Mouse (Mus musculus) c-Kit-positive CD71-negative TER-119-negative erythroid progenitor cells, embryonic 14.5 days (primary cell): ENCODE data around the gene Tsfm.
A peak's percentile ranks its signal among the peaks of the same experiment; 100 is the strongest.

Experiments used
- DNase-seq: peaks from one replicate; pipeline ENCODE4 v3.0.0-alpha.2; 2013; ENCODE audit warnings: low read depth

The Tsfm gene

GRCm38 (mm10) chr10:126987183-126988118 is 43.2 kb downstream of the Tsfm start:
- no peak for DNase-seq

DNA sequence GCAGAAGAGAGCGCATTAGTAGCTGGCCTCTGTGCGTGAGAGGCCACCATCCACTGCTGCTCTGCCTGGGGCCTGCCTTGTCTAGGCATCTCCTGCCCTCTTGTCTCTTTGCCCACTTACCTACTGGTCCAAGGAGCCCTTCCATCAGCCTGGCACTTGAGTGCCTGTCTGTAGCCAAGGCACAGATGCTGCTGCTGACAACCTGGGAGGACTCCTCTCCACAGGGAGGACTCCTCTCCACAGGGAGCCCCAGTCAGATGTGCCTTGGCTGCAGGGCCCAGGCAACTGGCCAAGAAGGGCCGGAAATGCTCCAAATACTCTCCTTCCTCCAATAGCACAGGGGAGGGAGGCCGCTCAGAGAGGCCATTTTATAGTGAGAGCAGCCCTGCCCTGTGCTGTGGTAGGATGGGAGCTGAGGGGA is 44.1 kb downstream of the Tsfm start:
- no peak for DNase-seq

DNA sequence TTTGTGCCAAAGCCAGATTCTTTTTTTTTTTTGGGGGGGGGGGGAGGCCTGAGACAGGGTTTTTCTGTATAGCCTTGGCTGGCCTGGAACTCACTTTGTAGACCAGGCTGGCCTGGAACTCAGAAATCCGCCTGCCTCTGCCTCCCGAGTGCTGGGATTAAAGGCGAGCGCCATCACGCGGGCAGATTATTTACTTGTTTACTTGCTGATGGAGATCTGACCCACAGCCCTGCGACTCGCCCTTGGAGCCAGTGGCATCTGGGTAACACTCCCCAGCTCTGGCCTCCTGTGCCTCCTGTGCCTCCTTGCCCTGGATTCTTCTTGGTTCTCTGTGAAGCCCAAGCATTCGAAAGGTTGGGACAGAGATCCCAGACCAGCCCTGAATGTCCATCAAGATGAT is 45.1 kb downstream of the Tsfm start:
- DNase-seq, result no peak

GRCm38 (mm10) chr10:126985127-126985526 is 45.5 kb downstream of the Tsfm start:
- DNase-seq, result no peak

DNA sequence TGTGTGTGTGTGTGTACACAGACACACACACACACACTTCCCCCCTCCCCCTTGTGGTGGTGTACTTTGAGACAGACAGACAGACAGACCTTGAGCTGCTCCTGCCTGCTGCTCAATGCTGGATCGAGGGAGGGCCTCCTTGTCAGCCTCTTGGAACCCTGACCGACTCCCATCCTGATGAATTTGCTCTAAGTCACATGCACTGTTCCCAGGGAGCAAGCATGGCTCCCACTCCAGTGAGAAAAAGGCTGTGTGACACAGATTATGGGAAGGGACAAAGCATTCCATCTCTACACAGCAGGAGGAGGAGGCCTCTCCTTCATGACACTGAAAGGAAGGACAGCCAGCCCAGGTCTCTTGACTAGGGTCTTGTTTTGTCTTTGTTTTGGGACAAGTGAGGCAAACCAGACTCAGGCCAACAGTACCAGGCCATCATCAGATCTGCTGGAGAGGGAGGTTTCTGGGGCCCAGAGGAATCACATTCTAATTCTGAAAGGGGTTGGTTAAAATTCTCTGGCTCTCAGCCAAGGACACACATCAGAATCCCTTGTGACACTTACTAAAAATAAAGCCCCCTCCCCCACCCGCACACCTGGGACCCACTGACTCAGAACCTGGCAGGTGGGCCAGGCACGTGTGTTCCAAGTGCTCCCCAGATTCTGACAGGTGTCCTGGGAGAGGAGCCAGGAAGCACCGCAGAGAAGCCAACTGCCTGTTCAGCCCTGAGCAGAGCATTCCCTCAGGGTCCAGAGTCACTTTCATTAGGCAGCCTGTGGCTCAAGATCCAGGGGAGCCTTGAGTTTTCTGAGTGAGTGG is 46.2 kb downstream of the Tsfm start:
- no peak for DNase-seq

DNA sequence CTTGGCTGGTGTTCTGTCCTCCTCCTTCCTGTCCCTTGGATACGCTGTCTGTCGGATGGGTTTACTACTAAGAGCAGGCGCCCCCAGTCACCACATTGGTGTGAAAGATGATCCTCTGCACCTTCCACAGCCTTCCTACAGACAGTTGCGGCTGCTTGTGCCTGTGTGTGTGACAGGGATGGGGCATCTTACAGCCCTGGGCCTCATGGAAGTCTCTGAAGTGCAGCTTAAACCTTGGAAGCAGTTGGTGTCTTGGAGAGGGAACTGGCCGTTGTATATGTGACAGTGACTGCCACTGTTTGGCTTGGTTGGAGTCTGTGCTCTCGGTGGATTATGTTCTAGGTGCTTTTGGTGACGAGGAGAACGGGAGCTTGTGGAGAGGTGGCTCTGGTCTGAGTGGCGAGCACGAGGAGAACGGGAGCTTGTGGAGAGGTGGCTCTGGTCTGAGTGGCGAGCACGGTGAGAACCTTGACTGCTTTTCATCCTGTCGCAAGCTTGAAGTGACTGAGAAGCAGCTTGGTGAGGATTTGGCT is 47.4 kb downstream of the Tsfm start:
- no peak for DNase-seq

DNA sequence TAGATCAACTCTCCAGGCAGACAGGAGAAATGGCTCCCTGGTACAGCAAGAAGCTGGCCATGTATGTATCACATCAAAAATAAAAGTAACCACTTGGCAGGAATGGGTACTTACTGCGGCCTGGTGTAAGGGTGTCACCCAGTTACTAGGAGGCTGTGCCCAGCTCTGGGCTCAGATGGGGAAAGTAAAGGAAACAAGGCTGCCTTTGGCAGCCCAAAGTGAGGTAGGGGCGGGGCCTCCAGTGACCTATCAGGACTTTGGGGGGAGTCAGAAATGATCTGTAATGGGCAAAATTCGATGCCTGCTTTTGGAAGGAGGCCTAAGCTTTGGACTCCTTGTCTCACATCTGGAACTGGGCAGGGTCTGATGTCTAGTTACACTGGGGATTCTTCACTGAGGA is 48.9 kb downstream of the Tsfm start:
- no peak for DNase-seq

DNA sequence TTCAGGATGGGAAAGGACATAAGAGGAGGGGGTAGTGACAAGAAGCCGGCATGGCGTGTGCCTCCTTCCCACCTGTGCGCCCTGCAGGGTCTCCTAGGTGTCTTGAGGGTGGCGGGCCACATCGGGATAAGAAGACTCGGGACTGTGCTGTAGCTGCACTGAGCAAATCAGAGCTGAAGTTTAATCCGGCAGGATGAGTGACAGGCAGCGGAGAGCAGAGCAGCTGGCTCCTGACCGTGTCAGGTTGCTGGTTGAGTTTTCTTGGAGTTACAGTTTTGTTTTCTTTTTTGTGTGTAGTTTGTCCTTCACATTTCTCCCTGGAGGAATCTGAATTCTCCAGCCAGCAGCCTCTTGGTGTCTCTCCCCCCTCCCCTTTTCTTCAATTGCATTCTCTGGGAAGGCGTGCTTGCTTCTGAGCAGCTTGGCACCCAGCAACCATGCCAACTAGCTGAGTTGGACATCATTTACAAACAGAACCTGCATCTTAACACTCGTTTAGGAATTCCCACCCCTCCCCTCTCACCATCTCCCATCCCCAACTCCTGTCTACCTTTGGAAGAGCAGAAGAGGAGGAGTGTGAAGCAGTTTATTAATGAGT is 49.6 kb downstream of the Tsfm start:
- no peak for DNase-seq

GRCm38 (mm10) chr10:126980221-126980932 is 50.3 kb downstream of the Tsfm start:
- no peak for DNase-seq

GRCm38 (mm10) chr10:126979636-126980151 is 50.9 kb downstream of the Tsfm start:
- DNase-seq, result no peak

DNA sequence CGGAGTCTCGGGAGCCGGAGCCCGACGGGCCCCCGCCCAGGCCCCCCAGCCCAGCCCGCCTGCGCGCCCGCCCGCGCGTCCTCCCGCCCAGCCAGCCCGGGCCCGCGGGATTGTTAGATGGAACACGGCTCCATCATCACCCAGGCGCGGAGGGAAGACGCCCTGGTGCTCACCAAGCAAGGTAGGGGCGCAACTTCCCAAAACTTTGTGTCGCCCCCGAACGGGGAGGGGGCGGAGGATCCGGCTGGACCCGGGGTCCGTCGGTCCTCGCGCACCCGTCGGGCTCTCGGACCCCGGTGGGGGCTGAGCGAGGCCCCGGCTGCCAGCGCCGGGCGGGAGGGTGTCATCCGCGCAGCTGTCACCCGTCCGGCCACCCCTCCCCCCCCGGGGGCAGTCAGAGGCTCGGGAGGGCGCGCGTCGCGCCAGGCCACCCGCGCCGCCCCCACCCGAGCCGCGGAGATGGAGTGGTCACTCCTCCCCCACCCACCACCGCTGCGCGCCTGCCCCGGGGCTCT is 51.5 kb downstream of the Tsfm start:
- DNase-seq, result no peak

DNA sequence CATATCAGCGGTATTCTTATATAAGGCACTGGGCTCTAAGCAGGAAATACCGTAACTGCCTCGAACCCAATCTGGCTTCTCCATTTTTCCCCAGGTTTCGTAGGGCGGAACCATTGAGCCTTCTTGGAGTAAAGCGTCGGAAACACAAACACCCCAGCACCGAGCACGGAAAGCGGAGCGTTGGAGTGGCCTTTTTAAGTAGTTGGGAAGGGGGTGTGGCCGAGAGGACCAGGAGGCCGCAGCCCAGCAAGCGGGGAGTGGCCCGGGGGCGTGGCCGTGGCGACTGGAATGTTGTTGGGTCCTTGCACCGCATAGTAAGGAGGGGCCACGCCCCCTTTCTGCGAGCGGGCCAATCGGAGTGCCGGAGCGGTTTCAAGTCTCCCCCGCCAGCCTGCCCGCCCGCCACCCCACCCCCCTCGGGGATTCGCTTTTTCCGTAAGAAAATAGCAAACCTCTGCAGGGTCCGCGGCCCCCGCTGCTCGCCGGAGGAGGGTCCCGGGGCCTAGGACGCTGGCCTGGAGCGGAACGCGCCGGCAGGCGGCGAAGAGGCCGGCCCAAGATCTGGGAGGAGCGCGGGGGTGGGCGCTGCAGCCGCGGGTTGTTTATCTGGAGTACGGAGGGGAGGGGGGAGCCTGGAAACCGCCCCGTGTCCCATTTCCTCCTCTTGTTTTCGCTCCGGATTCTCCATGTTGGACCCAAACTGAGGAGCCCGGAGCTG is 52.2 kb downstream of the Tsfm start, which contains the start of gene Ctdsp2:
Ctdsp2 (plus strand) TSS at position 441 of the 718 bp plus-strand sequence.
- peak; percentile 99 for DNase-seq

- no peak for DNase-seq
These were observed 53.6 kb downstream of the Tsfm start for GRCm38 (mm10) chr10:126977076-126977475.

GRCm38 (mm10) chr10:126975706-126976105 is 54.9 kb downstream of the Tsfm start:
- no peak for DNase-seq

DNA sequence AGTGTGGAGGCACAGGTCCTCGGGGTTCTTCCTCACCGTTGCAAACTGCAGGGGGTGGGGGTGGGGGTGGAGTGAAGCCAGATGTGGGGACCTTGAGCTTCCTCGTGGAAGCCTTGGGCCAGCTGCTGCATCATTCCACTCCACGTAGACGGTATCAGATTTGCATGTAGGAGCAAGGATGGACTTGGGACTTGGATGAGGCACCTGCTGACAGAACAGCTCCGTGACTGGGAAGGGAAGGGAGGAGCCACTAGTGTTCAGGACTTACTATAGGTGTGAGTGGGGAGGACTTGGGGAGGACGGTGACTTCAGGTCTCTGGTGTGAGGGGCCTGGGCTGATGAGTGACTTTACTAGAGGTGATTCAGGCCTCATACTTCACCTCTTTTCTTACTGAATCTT is 57.7 kb downstream of the Tsfm start:
- no peak for DNase-seq

- DNase-seq, result no peak
These were observed 58.5 kb downstream of the Tsfm start for GRCm38 (mm10) chr10:126972051-126972725.

DNA sequence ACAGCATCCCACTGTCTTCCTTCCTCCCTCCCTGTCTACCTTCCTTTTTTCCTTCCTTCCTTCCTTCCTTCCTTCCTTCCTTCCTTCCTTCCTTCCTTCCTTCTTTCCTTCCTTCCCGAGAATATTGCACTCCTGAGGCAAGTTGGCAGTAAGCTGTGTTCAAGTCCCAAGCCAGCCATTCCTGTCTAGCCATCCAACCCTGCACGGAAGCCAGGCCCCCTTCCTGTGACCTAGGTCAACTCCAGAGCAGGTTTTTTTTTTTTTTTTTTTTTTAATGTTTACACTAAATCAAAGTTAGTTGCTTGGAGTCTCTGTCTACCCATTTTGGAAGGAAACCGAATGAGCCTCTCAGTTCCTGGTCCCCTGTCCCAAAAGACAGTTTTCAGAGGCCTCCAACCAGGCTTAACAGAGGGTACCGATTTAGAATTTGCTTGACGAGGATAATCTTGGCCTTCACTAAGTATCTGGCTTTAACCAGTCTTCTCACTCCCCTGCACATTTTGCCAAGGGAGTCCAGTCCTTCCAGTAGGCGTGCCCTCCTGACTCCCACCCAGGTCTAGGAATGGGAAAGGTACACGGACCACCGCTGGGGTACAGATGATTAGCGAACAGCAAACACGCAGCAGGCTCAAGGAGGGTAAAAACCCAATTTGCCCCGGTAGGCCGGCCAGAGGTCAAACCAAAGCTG is 59.1 kb downstream of the Tsfm start:
- DNase-seq, result no peak

GRCm38 (mm10) chr10:126963821-126964220 is 66.8 kb downstream of the Tsfm start:
- no peak for DNase-seq

DNA sequence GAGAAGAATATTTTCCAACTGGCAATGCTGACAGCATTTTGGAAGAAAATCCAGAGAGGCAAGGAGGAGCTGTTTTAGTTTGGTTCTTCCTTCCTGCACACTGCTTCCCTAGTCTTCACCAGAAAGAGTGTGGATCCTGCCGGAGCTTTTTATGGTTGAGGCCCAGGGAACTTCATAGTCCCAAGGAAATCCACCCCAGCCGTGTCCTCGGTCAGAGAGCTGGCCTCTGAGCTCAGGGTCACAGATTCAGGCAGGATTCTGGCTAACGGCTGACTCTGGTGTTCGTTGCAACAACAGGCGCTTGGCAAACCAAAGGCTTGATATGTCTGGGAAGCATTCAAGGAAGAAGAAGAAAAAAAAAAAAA is 67.7 kb downstream of the Tsfm start:
- no peak for DNase-seq
